Mouse (Mus musculus): Measurements from ENCODE around the gene Nrap.
"Not testable (repeated sequence)": the region's sequence is repeated elsewhere in the genome, so short reads cannot be mapped to it uniquely, and the experiment has no call there.

Gene Nrap

GRCm38 (mm10) chr19:56366625-56367024 is 23.2 kb downstream of the Nrap start:
- in situ Hi-C loops (cut with MboI; ENCODE audit: low sequenced_read_pairs) = no loop called here

DNA sequence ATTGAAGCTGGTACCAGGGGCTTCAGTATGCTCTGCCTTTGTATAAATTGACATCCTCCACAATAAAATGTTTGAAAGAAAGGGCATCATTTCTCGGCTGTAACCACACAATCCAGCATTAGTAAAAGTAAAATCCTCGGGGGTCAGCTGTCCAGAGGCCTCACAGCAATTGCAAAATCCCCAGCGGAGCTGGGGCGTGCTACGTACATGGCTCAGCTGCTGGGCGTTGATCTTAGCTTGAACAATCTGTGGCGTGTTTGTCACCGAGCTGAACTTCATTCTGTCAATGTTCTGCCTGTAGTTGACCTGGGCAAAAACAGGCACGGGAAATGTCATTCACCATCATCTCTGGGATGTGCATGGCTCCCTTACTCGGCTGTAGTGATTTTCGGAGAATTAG is 23.7 kb downstream of the Nrap start:
- in situ Hi-C loops (cut with MboI; ENCODE audit: low sequenced_read_pairs) = no loop called here

GRCm38 (mm10) chr19:56364563-56364962 is 25.3 kb downstream of the Nrap start:
- in situ Hi-C loops (cut with MboI; ENCODE audit: low sequenced_read_pairs) = no loop called here

DNA sequence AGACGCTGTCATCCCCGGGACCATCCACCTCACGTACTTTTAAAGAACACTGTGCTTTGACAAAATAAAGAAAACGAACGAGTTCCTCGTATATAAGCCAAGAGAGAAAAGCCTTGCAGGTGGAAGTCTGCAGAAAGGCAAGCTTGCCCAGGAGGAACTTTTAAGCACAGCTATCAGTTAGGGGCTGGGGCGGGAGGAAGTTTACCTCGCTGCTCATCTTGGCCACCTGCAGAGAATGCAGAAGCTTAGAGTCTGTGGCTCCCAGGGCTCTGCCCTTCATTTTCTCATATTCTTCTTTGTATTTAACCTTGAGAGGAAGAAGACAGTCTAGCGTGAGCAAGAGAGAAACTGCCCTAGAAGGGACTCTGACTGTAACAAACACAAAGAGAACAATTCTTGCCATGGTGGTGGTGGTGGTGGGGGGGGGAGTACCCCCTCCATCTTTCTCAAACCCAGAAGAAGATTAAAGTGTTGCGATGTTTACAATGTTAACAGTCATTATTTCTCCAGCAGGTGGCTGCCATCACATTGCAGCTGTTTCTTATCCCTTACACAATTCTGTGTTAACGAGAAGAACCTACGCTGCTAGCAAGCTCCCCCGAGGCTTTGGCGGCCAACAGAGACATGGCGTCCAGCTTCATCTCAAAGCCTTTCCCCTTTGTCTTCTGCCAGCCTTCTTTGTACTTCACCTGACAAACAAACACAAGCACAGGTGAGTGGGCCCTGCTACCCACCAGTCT is 25.9 kb downstream of the Nrap start:
- in situ Hi-C loops (cut with MboI; ENCODE audit: low sequenced_read_pairs) = no loop called here

- in situ Hi-C loops (cut with MboI; ENCODE audit: low sequenced_read_pairs) = no loop called here
These were observed 30.9 kb downstream of the Nrap start for GRCm38 (mm10) chr19:56358890-56359289.

GRCm38 (mm10) chr19:56357374-56357708 is 32.5 kb downstream of the Nrap start:
- in situ Hi-C loops (cut with MboI; ENCODE audit: low sequenced_read_pairs) = not testable (repeated sequence)

DNA sequence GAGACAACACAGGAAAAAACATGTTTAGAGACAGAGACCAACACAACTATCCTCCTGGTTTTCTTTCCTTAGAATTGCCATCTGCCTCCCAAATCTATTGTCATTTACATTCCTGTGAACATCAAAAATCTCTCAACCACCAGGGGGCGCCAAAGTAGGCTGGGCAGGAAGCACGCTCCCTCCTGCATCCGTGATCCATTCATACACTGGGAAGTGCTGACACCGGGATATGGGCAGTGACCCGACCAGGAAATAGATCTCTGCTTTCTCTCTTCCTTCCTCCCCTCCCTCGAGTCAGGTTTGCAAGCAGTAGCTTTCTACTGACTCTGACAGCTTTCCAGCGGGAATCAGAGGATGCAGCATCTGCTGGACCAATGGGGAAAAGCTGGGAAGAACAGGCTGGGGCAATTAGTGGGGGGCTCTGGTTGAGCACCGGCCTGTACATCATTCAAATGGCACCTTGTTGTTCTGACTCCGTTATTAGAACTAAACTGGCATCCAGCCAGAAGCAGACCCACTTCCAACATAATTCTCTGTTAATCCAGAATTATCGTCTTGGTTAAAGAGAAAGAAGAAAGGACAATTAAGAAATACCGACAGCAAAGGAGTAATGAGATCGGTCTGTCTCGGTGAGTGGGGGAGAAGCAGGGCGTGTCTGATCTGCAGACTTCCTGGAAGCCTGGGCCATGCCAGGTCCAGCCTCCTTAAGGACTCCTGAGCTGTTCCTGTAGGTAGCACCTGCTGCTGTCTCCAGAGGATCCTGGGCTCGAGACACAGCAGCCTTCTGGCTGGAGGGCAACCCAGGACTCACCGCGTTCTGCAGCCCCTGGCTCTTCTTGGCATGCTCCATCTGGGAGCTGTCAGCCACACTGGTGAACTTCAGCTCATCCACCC is 33.1 kb downstream of the Nrap start:
- in situ Hi-C loops (cut with MboI; ENCODE audit: low sequenced_read_pairs) = no loop called here

DNA sequence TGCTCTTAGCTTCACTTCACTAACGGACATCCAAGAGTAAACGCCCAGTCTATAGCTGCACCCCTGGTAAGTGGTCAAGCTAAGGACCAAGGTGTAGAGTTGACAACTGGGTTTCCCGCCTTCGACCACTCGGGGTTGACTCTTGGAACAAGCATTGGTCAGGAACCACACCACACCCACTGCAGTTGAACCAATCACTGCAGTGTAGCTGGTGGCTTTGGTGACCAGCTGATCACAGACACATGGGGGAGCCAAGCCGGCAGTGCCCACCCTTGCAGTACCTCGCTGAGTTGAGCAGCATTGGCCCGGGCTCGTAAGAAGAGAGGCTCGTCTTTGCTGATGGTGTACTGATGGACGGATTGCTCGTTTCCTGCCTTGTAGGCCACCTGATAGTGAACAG is 34.6 kb downstream of the Nrap start:
- in situ Hi-C loops (cut with MboI; ENCODE audit: low sequenced_read_pairs) = no loop called here

DNA sequence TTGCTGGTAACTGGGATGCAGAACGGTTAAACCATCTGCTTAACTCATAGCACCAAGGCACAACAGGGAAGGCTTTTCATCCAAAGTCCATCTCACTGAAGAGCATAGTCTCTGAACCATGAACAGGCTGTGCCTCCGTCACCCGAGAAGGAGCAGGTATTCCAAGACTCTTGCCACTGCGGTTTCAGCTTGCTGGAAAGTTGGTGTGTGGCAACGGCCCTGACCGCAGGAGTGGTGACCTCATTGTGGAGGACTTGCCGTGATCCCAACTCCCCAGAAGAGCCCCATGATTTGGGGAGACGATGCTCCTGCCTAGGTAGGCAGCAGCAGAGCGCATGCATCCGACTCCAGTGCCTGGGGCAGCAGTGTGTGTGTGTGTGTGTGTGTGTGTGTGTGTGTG is 36.1 kb downstream of the Nrap start:
- in situ Hi-C loops (cut with MboI; ENCODE audit: low sequenced_read_pairs) = no loop called here

DNA sequence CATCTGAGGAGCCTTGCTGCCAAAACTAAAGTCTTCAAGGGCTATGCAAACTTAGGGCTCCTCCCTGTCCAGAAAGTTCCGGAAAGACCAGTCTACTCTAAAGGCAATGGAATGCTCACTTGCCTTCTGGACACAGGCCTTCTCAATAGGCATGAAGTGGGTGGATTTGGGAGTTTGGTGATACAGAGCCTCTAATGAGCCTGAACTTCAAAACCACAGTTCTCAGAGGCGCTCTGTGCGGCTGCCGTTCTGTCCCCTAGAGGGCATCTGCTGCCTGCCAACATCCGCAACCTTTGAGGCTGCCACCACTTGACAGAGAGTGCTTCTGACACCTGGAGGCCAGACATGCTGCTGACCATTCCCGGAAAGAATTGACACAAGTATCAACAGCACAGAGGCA is 40.5 kb downstream of the Nrap start:
- in situ Hi-C loops (cut with MboI; ENCODE audit: low sequenced_read_pairs) = no loop called here

DNA sequence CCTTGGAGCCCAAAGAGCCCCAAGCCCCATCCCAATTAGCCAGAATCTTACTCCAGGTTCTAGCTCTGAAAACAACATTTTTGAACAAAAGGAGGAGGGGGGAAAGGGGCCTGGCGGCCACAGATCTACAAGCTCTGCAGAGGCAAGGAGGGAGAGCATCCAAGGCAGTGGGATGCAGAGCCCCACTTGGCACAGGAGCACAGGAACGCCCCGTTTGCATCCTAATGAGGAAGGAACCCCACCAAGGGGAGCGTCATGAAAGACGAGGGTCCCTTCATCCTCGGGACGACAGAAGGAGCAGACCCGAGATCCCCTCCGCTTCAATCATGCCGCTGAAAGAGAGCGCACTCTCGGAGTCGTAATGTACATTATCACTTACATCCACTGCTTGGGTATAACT is 43.1 kb downstream of the Nrap start:
- in situ Hi-C loops (cut with MboI; ENCODE audit: low sequenced_read_pairs) = no loop called here

DNA sequence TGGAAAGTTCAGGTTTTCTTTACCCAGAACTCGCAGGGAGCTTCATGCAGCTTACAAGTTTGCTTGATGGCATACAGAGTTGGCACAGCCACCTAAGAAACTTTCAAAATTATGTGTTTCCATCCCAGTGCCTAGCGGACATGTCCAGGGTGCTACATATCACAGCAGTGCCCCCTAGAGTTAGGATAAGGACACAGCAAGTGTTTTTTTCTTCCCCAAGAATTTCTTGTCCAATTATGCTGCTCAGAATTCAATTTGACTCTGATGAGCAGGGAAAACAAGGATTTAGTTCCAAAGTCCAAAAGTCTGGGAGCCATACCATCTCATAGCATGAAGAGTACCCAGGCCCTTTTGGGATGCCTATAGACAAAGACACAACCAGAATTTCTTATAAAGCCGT is 43.8 kb downstream of the Nrap start:
- in situ Hi-C loops (cut with MboI; ENCODE audit: low sequenced_read_pairs) = no loop called here

- in situ Hi-C loops (cut with MboI; ENCODE audit: low sequenced_read_pairs) = no loop called here
These were observed 45.8 kb downstream of the Nrap start for GRCm38 (mm10) chr19:56343869-56344563.

DNA sequence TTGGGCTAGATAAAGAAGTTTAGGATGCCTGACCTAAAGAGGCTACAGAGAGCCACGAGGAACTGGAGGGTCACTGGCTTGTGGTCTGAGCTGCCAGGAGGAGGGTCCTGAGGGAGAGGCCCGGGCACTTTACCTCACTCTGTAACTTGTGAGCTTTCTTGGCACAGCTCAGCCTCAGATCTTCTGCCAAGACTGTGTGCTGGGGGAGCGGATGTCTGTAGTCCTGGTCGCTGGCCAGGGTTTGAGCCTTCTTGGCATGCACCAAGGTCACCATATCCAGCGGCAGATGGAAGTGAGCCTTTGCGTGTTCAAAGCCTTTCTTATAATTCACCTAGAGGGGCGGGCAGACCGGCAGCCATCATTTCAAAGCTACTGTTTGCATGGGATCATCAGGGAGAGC is 47.8 kb downstream of the Nrap start:
- in situ Hi-C loops (cut with MboI; ENCODE audit: low sequenced_read_pairs) = no loop called here

GRCm38 (mm10) chr19:56336826-56337225 is 53.0 kb downstream of the Nrap start:
- in situ Hi-C loops (cut with MboI; ENCODE audit: low sequenced_read_pairs) = no loop called here

DNA sequence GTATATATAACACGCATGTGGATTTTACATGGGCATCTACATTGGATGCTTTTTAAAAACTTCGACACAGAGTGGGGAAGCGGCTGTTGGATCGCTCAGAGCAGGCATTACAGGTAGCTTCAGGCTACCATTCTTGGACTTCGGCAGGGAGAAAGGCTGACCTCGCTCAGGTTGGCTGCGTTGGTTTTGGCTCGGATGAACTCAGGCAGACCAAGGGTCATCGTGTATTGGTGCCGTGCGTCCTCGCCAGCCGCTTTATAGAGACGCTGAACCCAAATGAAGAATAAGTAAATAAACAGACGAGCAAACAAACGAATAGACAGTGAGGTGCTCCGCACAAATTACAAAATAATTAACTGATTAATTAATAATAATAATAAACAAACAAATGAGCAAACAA is 53.5 kb downstream of the Nrap start:
- in situ Hi-C loops (cut with MboI; ENCODE audit: low sequenced_read_pairs) = no loop called here

DNA sequence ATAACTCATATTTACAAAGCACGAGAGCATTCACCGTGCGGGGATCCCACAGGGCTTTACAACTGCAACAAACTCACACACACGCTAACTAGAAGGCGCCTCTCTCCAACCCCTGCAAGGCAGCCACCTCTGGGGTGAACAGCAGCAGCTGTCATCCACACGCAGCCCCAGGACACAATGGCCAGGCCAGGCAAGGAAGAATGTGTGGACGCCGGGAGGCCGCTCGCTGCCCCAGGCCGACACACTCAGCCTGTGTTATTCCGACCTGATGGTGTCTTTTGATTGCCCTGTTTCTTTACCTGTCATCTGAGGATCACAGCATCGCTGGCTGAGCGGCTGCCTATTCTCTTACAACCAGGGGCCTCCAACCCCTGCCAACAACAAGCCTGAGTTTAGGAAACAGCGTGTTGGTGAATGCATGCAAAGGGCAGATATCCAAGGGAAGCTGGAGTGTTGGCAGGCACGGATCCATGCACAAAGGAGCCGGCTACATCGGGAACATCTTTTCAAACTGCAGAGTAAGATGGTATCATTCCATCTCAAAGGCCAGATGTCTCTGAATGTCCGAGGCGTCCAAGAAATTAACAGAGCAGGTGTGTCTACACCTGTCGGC is 63.5 kb downstream of the Nrap start:
- in situ Hi-C loops (cut with MboI; ENCODE audit: low sequenced_read_pairs) = no loop called here

GRCm38 (mm10) chr19:56325676-56326075 is 64.2 kb downstream of the Nrap start:
- in situ Hi-C loops (cut with MboI; ENCODE audit: low sequenced_read_pairs) = no loop called here

DNA sequence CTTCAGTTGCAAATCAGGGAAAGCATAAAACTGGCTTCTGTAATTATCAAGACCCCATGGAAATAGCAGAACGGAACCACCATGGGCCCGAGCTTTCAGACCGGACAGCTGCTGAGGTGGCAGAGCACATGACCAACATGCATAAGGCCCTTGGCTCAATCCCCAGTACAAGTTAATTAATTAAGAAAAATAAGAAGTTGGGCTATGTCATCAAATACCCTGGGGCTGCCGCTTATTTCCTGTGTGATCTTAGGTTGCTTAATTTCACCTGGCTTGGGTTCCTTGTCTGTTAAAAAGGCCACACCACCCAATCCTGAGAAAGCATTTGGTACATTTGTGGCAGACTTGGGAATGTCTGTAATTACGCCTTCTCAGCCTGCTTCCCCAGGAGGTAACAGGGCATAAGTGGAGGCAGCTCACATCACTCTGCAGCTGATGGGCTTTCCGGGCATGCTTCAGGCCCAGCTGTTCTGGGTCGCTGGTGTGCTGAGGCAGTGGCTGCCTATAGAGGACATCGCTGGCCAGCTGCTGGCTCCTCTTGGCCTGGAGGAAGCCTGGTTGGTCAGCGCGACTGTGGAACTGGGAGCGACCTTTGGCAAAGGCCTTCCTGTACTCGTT is 68.4 kb downstream of the Nrap start:
- in situ Hi-C loops (cut with MboI; ENCODE audit: low sequenced_read_pairs) = no loop called here

- in situ Hi-C loops (cut with MboI; ENCODE audit: low sequenced_read_pairs) = no loop called here
These were observed 69.5 kb downstream of the Nrap start for GRCm38 (mm10) chr19:56320186-56320860.
